Mouse (Mus musculus): ENCODE results near the gene Foxc1. TPM values are rescaled to one million over a fixed set of nuclear protein-coding genes. Genes with fewer than 3 reads are reported as not detected.

The Foxc1 gene
- 4.1 and 5.8 TPM in 2 replicates for polyA plus RNA-seq (2012; rRNA removed)

DNA sequence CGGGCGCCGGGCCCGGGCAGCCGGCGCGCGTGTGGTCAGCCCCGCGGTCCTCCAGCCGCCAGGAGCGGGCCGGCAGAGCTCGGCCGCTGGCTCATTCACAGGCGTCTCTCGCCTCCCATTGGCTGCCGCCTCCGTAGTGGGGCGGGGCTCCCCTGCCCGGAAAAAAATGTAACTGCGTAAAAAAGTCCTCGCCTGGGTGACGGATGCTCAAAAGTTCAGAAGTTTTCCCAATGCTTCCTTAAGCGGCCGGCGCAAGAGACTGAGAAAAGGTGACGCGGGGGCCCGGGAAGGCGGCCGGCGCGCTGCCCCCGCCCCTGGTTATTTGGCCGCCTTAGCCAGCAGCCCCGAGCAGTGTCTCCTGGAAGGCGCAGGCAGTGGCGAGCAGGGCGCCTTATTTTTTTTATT is at the start of gene Foxc1:
Gene Foxc1 (plus strand): TSS at position 206 of the 405 bp plus-strand sequence.
- peak; percentile 86 for DNase-seq (ENCODE audit: low spot score)

DNA sequence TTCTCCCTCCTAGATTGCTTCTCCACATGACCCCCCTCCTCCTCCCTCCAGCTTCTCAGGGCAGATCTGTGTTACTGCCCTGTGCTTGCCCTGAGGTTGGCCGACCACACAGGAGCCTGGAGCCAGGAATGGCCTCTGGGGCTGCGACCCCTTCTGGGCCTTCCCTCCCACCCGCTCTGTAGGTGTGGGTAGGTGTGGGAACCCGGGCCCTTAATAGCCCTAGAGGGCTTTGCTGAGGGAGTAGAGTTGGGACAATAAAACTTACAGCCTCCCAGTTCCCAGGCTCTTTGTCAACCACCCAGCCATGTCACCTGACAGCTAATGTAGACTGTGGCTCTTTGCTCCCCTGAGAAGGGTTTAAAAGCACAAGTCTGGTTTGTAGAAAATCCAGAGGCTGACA is 46.0 kb upstream of the Foxc1 start:
- DNase-seq (ENCODE audit: low spot score): no peak

DNA sequence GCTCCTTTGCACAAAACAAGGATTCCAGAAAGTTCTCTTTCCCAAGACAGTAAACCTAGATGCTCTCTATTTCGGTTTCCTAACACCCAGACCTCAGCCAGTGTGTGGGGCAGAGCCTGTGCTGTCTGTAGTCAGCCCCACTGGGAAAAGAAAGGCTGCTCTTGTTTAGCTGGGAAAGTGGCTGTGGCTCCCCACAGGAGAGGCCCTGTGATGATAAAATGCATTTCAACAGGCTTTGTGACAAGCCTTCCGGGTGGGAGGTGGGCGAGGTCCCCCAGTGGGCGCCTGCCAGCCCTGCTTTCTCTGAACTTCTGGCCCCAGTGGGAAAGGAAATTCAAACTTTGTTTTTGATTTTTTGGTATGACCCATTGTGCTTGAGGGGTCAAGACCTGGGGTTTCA is 45.4 kb upstream of the Foxc1 start:
- no peak for DNase-seq (ENCODE audit: low spot score)

DNA sequence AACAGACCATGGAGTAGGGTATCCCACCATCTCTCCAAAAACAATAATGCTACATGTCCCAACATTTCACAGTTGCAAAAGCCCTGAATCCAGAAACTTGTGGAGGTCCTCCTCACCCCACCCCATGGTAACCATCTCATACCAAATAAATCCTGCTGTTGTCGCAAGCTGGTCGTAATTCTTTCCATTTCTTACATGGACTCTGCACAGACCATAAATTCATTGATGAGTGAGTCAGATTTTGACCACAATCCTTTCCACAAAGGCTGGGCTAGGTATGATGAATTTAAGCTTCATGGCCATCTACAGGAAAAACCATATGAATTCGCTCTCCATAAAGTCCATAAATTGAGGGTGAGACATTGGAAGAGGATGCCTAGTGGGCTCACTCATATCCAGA is 42.0 kb upstream of the Foxc1 start:
- no peak for DNase-seq (ENCODE audit: low spot score)

DNA sequence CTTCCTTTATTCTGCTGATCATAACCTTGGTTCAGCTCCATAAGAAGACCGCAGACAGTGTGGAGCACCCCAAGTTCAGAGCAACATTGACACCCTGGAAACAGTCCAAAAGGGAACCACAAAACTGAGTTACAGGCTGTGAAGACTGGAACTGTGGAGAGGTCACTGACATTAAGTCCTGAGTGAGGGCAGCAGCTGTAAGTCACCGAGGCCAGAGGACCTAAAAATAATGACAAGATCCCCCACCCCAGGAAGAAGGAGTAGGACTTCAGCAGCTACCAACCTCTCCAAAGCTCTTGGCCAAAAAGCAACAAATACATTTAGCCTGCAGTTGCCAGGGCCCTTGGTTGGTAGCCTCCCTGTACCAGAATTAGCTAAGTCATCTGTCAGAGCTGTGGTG is 40.9 kb upstream of the Foxc1 start:
- no peak for DNase-seq (ENCODE audit: low spot score)

DNA sequence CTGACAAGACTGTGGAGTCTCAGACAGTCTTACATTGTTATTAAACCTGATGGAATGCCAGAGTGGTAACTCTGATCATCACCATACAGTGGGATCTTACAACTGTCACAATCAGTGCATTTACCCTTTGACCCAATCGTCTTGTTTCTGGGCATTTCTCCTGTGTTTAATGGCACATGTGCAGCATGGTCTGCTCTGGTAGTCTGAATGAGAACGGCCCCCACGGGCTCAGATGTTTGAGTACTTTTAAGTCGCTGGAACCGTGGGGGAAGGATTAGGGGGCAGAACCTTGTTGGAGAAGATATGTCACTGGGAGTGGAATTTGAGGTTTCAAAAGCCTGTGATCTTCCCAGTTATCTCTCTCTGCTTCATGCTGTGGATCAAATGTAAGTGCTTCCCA is 33.6 kb upstream of the Foxc1 start:
- no peak for DNase-seq (ENCODE audit: low spot score)

DNA sequence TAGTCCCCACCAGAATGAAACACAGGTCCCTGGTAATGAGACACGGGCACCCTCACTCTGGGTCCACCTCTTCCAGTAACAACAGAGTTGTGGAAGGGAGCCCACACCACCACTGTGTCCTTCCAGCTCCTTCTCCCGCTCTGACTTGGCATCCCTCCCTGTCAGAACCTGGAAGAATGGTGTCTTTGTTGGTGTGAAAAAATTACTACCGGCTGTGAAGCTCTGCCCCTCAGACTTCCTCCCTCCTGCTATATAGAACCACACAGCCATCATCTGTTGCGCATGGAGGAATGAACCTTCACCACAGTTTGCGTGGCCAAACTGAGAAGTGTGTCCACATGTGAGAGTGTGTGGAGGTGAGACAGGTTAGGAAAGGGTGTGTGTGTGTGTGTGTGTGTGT is 30.7 kb upstream of the Foxc1 start:
- DNase-seq (ENCODE audit: low spot score): no peak

DNA sequence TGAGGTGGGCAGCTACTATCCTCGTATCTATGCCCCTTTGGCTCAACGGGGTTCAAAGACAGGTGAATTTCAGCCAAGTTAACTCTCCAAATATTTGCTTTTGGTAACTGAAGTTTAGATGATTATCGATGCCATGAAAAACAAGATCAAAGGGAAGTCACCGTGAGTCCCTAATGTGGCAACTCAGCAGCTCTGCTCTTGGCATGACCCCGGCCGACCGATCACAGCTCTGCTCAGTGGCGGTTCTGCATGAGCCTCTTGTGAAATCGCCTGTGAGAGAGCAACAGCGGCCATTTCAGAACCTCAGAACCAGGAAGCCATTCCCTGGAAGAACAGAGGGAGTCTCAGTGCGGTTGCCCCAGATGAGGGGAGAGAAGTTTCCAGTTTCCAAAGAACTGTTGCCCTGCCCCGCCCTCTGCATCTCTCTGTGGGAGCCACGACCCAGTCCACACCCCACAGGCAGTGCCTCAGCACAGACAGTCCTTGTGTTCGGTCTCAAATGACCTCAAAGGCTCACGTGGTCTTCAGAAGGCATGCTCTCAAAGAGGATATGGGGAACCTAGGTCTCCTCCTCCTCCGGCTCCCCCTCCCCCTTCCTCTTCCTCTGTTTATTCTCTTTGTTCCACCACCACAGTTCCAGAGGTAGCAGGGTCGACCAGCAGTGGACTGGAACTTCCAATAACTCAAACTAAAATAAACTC is 27.0 kb upstream of the Foxc1 start:
- no peak for DNase-seq (ENCODE audit: low spot score)

DNA sequence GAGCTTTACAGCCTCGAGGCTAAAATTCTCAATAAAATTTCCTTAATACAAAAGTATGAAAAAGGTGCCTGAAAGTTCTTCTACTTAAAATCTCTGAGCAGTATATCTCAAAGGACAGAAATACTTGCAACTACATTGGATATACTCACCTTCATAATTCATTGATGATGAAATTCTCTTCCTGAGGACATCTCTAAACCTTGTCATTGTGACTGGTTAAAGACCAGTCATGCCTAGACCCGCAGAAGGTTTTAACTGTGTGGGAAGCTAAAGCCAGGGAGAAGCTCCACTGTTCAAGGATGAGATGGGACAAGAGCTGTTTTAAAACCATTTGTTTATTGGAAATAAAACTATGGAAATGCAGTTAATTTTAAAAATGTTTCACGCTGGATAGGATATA is 26.1 kb upstream of the Foxc1 start:
- DNase-seq (ENCODE audit: low spot score): no peak

DNA sequence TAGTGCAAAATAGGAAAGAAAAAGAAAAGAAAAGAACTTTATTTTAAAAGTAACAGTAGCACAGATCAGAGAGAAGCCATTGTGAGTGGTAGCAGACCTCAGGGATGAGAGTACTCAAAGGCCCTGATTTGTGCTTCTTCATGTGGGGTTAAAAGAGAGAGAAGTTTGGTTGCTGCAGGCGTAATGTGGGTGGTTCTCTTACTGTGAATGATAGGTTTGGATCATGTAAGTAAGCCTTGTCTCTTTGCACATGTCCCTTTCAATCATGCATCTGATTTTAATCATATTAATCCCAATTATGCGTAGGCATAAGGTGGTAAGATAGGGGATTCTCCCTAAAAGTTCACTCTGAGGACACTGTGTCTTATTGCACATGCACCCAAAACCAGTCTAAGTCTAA is 24.4 kb upstream of the Foxc1 start:
- DNase-seq (ENCODE audit: low spot score): no peak

DNA sequence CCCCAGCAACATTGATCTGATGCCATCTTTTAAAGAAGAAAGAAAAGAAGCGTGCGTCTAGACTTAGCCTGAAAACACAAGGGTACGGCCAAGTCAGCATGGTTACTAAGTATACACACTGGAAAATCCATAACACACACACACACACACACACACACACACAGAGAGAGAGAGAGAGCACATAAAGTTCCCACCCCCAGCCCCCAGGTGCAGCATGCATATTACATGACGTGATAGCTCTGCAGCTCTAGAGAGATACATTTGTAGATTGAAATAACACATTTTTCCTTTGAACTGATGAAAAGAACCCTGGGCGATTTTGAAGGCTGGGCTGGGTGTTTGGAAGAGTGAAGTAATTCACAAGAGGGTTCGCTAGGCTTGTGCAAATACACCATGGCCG is 21.7 kb upstream of the Foxc1 start:
- DNase-seq (ENCODE audit: low spot score): no peak

DNA sequence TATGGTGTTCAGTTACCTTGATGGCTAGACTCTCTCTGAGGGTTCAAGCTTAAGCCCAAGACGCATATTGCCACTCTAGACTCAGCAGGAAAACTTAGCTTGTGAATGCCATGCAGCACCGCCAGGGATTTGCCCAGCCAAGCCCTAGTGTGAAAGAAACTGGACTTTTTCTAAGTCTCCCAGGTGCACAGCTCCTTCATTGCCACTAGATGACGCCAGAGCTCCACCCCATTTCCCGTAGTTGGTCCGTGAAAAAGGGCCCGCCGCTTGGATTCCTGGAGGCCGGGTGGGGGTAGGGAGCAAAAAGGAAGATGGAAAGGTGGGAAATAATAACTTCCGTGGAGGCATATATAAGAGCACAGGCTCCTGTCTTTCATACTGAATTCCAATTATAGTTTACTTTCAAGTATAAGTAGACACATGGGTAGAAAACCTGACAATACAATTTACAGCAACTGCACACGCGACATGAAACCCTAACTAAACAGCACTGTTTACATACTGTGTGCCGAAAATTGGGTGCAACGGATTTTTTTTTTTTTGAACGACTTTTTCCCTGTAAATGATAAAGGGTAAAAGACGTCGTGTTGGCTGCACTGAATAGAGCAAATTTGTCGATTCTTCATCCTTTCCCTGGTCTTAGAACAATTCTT is 13.8 kb upstream of the Foxc1 start:
- no peak for DNase-seq (ENCODE audit: low spot score)

DNA sequence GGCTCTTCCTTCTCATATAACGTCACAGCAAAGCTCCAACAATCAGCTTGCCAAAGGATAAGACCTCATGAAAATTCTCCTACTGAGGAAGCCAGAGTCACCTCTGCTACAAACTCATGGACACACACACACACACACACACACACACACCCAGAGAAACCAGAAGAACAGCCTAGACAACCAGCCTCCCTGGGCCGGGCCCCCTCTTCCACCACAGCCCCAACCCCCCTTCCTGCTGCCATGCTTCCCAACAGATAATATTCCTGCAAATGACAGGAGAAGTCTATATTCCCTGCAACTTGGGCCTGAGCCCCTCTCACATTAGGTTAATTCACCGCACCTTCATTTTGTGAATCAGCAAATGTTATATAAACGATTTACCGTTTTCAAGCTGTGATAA is 13.3 kb upstream of the Foxc1 start:
- no peak for DNase-seq (ENCODE audit: low spot score)

DNA sequence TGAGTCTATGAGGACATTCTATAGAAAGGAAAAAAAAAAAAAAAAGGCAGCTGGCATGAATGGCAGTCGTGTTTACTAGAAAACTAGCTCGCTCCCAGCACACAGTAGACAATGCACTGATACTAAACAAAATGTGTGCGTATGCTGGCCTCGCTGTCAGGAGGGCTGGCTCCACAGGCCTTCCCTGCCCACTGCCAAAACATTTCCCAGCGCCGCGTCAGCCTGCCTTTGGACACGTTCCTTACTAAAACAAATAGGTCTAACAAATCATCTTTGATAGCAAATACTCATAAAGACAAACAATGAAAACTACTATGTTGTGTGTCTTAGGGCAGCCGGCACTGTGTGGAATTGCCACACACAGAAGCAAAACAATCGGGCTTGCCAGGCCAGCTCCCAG is 9.1 kb upstream of the Foxc1 start:
- DNase-seq (ENCODE audit: low spot score): no peak

DNA sequence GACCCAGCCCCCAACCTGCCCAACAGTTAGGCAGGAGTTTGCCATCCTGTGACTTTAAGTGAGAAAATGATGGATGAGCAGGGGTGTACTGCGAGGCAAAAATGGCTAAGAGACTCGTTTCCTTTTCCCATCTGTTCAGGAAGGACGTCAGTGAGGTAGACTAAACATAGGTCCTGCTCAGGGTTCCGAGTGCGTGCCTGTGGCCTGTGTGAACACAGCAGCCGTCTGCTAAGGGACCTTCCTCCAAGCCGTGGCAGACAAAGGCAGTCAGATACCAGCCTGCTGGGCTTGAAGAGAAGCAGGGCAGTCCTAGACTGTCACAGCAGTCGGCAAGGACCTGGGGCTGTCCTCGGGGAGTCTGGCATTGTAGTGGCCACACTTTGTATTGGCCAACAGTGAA is 8.4 kb upstream of the Foxc1 start:
- DNase-seq (ENCODE audit: low spot score): no peak

DNA sequence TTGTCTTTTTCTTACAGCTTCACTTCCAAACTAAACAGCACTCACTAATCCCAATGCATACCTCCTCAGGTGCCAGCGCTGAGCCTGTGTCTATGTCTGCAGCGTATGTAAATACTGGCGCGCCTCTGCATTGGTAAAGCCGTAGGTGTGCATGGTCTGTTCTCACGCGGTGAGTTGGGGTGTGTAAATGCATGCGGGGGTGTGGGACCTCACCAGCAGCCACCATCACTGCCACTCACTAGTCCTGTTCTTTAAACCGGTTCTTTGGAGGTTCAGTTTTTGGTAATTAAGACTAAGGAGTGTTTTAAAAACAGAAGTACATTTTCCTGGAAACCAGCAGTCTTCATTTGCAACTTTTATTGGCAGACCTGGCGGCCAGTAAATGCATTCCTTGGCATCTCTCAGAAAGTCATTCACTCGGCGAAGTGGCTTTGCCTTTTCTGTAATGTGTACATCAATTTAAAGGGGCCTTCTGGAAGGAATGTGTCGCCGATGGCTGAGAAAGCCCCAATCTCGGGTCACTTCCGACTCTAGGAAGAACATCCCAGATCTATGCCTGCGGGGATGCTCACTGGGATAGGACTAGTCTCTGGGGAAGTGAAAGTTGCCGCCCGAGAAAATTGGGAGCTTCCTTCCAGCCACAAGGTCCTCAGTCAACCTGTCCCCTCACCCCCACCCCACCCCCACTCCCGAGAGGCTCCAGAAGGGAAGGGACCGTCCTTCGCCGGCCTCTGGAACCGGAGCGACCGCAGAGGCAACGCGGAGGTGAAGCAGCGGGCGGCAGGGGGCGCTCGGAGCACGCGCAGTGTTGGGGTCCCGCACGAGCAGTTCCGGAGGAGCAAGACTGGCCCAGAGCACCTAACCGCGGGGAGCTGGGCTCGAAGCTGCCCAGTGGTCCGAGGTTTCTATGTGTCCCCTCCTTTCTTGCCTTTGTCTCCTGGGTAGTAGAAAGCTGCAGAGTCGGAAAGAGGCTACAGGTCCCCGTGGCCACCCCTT is 5.6 kb upstream of the Foxc1 start:
- peak; percentile 90 for DNase-seq (ENCODE audit: low spot score)

DNA sequence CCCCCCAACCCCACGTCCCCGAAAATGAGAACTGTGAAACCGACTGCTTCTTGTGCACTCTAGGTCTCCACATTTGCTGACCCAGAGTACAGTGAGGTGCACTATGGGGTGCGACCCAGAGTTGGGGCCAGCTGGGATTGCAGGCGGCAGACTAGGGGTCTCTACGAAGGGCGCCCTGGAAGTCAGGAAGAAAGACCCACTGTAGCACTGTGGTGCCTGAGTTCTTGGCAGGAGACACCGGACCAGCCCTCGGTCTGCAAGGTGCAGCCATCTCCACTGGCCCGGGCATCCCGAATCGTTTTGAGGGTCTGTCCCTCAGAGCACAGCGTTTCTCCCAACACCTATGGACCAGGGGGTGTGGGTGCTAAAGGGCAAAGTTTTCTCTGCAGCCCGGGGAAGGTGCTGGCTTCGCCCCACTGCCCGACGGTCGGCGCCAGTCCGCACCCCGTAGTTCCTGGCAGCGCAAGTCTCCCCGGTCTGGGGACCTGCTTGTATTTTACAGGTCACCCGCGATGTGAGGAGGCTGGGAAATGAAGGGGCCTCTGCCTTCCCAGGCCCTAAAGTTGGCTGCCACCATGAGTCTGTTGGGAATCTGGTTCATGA is 4.6 kb upstream of the Foxc1 start:
- no peak for DNase-seq (ENCODE audit: low spot score)

DNA sequence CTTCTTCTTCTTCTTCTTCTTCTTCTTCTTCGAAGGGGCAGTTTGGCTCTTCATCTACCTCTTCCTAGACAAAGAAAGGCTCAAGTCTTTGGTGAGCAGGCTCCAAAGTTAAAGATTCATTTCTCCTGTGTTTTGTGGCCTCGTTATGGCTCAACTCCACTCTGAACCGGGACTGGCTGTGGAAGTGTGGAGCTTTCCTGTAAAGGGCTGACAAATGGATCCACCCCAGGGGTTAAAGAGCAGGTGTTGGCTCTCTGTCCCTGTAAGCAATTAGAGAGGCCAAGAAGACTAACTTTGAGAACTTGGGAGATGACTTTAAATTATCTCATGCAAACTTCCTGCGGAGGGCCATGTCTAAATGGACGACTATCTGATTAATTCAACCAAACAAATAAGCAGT is 4.0 kb upstream of the Foxc1 start:
- no peak for DNase-seq (ENCODE audit: low spot score)

DNA sequence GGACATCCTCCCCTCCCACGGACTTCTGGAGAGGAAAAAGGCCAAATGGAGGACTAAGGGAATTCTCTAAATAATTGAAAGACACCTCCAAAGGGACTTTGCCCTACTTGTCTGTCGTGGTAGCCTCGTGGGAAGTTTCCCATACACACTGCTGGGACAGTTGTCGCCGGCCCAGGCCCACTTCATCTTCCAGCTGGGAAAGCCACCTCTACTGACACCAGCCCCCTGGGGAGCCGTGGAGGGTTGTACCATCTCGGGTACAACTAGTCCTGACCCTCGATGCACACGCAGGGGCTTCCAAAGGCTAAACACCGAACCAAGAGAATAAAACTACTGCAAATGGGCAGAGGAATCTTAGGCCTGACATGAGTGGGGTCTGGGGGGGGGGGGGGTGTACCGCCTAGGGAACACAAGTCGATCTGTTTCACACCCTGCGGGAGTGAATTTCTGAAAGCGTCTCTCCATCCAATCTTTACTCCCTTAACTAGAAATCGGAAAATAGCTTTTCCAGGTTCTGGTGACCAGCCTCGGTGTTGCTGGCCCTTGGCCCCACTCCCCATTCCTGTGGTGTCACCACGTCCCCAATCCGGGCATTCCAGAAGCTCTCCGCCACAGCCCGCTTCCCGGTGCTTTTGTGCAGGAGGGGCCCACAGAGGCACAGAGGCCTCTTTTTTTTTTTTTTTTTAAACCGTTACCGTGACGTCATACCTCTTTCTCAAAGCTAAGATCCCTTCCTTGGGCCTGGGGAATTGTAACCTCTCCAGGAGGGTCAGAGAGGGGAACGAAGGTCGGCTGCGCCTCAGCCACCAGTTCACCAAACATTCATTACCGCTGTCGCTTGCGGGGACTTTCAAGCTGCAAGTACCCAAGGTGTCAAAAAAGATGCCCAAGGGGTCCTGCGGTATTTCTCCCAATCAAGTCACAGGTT is 3.0 kb upstream of the Foxc1 start:
- DNase-seq (ENCODE audit: low spot score): no peak

DNA sequence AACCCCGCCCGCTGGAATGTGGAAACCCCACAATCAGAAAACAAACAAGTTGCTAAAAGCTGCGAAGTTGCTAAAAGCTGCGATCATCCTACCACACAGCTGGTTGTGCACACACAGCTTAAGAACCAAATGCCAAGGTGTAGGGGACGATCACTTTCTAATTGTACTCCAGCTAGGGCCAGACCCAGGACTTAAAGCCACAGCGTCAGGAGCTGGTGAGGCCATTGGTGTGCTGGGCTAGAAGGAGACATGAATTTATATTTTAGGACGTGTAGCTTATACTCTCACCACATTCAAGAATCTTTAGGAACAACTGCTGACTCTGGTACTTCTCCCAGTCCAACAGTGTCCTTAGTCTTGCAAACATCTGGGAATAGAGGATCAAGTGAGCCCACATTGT is 1.9 kb upstream of the Foxc1 start:
- no peak for DNase-seq (ENCODE audit: low spot score)

DNA sequence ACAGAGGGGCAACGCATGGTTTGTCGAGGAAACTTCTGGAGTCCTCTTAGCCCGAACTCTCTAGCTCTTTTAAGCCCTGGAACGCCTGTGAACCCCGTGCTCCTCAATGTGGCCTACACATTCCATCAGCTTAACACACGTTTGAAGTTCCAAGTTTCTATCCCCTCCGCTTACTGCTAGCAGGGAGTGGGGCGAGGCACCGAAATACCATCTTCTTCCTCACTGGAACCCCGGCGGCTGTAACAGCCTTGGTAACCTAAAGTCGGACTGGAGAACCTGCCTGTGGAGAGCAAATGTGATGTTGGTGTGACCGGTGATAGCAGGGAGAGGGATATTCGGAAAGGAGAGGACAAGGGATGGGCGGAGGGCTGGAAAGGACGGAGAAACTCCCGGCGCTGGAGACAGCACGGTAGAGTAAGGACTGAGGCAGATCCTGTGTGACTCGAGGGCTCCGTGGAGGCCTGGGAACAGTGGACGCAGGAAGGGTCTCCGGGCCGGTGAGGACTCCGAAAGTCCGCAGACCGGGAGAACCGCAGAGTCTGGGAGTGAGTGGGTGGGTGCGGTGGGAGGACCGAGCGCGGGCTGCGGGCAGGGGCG is 504 bp upstream of the Foxc1 start:
- peak; percentile 48 for DNase-seq (ENCODE audit: low spot score)

All from urinary bladder, adult 2 months (tissue).